Mouse (Mus musculus) ES-Bruce4 (cell line): ENCODE data around the gene Cd9. TPM values are rescaled to one million over a fixed set of nuclear protein-coding genes. Genes with fewer than 3 reads are reported as not detected.

Source experiments
- H3K27ac ChIP-seq: 2 replicates; pipeline ENCODE4 v1.5.1; 2012; ENCODE audit warnings: low read length, inconsistent platforms; ENCODE audit not compliant: insufficient read depth
- H3K27me3 ChIP-seq: 2 replicates; pipeline ENCODE4 v1.6.1; 2012; ENCODE audit warnings: mild to moderate bottlenecking, low read length, inconsistent platforms; ENCODE audit not compliant: control insufficient read depth, poor library complexity, insufficient read depth, severe bottlenecking
- H3K36me3 ChIP-seq: 2 replicates; pipeline ENCODE4 v1.6.1; 2012; ENCODE audit warnings: inconsistent platforms, mild to moderate bottlenecking, low read length, moderate library complexity; ENCODE audit not compliant: control insufficient read depth, poor library complexity, insufficient read depth, severe bottlenecking
- H3K4me1 ChIP-seq: one replicate; pipeline ENCODE4 v1.8.1; 2011; ENCODE audit warnings: low read length; ENCODE audit not compliant: control insufficient read depth, insufficient read depth
- H3K4me3 ChIP-seq: 2 replicates; pipeline ENCODE4 v1.5.1; 2011; ENCODE audit warnings: low read depth, mild to moderate bottlenecking, low read length
- H3K9ac ChIP-seq: 2 replicates; pipeline ENCODE4 v1.6.1; 2012; ENCODE audit warnings: low read depth, mild to moderate bottlenecking, inconsistent platforms; ENCODE audit not compliant: poor library complexity, severe bottlenecking
- H3K9me3 ChIP-seq: replicated peaks from 2 replicates; pipeline ENCODE4 v1.6.1; 2012; ENCODE audit warnings: mild to moderate bottlenecking, low read length, inconsistent platforms; ENCODE audit not compliant: control insufficient read depth, poor library complexity, insufficient read depth, severe bottlenecking
- CTCF ChIP-seq: IDR thresholded peaks from one replicate; pipeline ENCODE4 v1.8.1; 2011; ENCODE audit warnings: low read depth, low read length
- EP300 ChIP-seq: IDR thresholded peaks from 2 replicates; pipeline ENCODE4 v1.6.1; 2011; ENCODE audit warnings: low read depth, low read length; ENCODE audit not compliant: insufficient read depth
- POLR2A ChIP-seq: IDR thresholded peaks from one replicate; pipeline ENCODE4 v1.8.1; 2011; ENCODE audit warnings: low read length; ENCODE audit not compliant: insufficient read depth
- polyA plus RNA-seq: library from polyadenylated mRNA; stranded (reverse); fragments of >200 nt; gene quantifications from 2 replicates; pipeline ENCODE4 v1.2.4, GENCODE M21; 2011; ENCODE audit warnings: low read depth; ENCODE audit not compliant: missing spikeins, insufficient read depth, insufficient read length

The Cd9 gene
- polyA plus RNA-seq, 1 experiment, result 417 TPM

DNA sequence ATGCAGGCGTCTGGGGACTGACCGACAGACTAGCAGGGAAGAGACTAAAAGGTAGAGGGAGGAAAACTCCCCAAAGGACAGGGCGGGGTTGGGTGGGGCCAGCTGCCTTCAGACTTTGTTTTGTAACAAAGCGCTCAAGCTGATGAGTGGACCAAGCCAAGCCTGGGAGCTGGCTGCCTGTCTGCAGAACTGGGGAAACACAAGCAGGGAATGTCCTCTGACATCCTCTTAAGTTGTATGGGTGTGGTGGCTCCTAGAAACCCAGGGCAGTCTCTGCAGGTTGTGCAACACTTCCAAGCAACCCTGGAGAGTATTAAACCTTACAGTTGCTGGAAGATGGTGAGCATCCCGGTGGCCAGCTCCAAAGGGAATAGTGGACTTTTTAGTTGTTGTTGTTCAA is 1.4 kb downstream of the Cd9 start:
- TF ChIP-seq POLR2A (no peak), CTCF (no peak), EP300 (peak; percentile 48; the same call in 1 of the 2 replicates)
- H3K9ac ChIP-seq, result peak overlapping the region; percentile 92

DNA sequence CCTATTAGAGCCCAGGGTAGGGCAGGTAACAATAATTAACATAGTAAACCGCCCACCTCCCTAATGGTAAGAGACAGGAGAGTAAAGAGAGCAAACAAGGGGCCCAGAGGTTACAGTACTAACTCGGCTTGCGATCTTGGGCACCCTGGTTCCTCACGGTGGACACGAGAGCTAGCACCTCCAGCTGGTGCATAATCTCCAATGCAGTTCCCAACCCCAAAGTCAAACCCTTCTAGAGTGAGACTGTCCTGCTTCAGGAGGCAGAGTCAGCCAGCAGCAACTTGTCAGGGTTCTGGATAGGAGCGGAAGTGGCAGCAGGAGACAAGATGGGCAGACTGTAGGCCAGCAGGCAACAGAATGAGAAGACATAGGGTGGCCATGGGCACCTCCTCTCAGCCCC is 1.9 kb downstream of the Cd9 start:
- Histone ChIP-seq H3K36me3 (no peaks in the 10 kb centered on the region; the same call in 1 of the 2 replicates), H3K27ac (peak overlapping the region; percentile 68), H3K27me3 (no peaks in the 10 kb centered on the region), H3K4me1 (no peaks in the 10 kb centered on the region), H3K9ac (peak overlapping the region; percentile 62; the same call in 1 of the 2 replicates), H3K4me3 (peak overlapping the region; percentile 99), H3K9me3 (no peaks in the 10 kb centered on the region)
- TF ChIP-seq CTCF (no peak), EP300 (no peak), POLR2A (no peak)

More for the DNA sequence above, 1.4 kb downstream of the Cd9 start:
- H3K36me3 ChIP-seq, result no peaks in the 10 kb centered on the region; the same call in 1 of the 2 replicates
- H3K27ac ChIP-seq, result peak overlapping the region; percentile 73
- no peaks in the 10 kb centered on the region for H3K4me1 ChIP-seq
- H3K27me3 ChIP-seq, result no peaks in the 10 kb centered on the region
- no peaks in the 10 kb centered on the region for H3K9me3 ChIP-seq
- peak overlapping the region; percentile 99 for H3K4me3 ChIP-seq

- Histone ChIP-seq H3K4me3 (peak overlapping the region; percentile 48), H3K9me3 (no peaks in the 10 kb centered on the region), H3K36me3 (no peaks in the 10 kb centered on the region; the same call in 1 of the 2 replicates), H3K27me3 (no peaks in the 10 kb centered on the region), H3K9ac (peak overlapping the region; percentile 62), H3K27ac (peak overlapping the region; percentile 68), H3K4me1 (peaks cover 2% of the 10 kb centered on the region)
- TF ChIP-seq POLR2A (no peak), EP300 (no peak), CTCF (no peak)
Measured at GRCm38 (mm10) chr6:125492033-125492432, 2.6 kb downstream of the Cd9 start.

DNA sequence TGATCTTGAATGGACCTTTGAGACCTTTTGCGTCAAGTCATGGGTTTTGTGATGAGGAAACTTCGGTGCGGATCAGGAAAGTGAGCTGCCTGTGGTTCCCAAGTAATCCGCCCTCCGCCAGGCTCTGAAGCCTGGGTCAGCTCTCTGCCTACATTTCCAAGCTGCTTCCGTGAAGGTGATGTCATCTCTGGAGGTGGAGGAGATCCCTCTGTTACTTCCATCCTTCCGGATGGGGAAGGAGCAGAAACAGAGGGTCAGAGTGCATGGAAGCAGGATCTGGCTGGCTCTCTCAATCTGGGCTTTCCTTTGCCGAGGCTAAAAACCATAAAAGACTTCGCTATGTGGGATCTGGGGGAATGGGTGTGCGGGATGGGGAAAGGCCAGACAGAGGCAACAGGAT is 3.2 kb downstream of the Cd9 start:
- Histone ChIP-seq H3K4me1 (peaks cover 5% of the 10 kb centered on the region), H3K27ac (peak overlapping the region; percentile 68), H3K36me3 (no peaks in the 10 kb centered on the region; the same call in 1 of the 2 replicates), H3K9me3 (no peaks in the 10 kb centered on the region), H3K4me3 (peak overlapping the region; percentile 51), H3K9ac (peak overlapping the region; percentile 62), H3K27me3 (no peaks in the 10 kb centered on the region)
- TF ChIP-seq EP300 (no peak), POLR2A (no peak), CTCF (no peak)

DNA sequence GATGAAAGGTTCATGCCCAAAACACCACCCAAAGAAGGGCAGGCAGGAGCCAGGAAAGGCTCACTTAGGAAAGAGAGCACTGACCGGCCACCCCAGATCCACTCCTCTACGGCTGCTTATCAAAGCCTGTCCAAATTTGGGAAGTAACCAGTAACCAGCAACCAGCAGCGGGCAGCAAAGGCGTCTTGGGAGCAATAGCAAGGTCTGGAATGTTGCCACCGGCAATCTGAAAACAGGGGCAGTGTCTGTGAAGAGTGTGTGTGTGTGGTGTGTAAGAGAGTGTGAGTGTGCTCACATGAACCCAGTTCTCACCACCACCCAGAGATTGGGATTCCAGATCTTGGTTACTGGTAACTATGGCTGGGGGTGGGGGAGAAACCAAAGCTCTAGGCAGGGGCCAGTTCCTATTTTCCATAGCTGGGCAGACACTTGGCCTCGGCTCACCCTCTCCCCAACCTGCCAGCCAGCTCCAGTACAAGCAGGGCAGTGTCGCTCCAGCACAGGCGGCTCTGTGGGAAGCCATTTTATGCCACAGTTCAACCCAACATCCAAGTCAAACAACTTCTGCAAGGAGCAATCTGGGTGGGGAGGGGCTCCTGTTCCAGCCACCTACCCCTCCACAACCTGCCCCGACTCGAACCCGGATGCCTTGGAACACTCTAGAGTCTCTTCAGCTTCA is 4.6 kb downstream of the Cd9 start:
- no peaks in the 10 kb centered on the region for H3K9me3 ChIP-seq
- peak overlapping the region; percentile 60 for H3K27ac ChIP-seq
- H3K27me3 ChIP-seq, result no peaks in the 10 kb centered on the region
- H3K4me1 ChIP-seq, result peaks cover 11% of the 10 kb centered on the region
- TF ChIP-seq POLR2A (no peak), EP300 (no peak), CTCF (no peak)
- peak overlapping the region; percentile 50 for H3K9ac ChIP-seq
- peak overlapping the region; percentile 44 for H3K4me3 ChIP-seq
- H3K36me3 ChIP-seq, result no peaks in the 10 kb centered on the region; the same call in 1 of the 2 replicates

- no peaks in the 10 kb centered on the region for H3K9me3 ChIP-seq
- 0 out of 2 replicates have a peak overlapping the region, but pooled peaks have one; percentile 5 for H3K27ac ChIP-seq
- no peak overlapping the region for H3K4me3 ChIP-seq
- H3K4me1 ChIP-seq, result peaks cover 23% of the 10 kb centered on the region
- H3K27me3 ChIP-seq, result no peaks in the 10 kb centered on the region
- TF ChIP-seq EP300 (no peak), CTCF (no peak), POLR2A (no peak)
- H3K9ac ChIP-seq, result no peak overlapping the region
- H3K36me3 ChIP-seq, result no peaks in the 10 kb centered on the region
Measured at GRCm38 (mm10) chr6:125485589-125485988, 9.0 kb downstream of the Cd9 start.
